Mouse (Mus musculus) megakaryocyte, adult 5-6 weeks (primary cell): Measurements from ENCODE around the gene Map2k6. TPM values are rescaled to one million over a fixed set of nuclear protein-coding genes. Genes with fewer than 3 reads are reported as not detected.

Source experiments
- ATAC-seq: 2 replicates; pipeline ENCODE4 v1.8.0; 2016; ENCODE audit warnings: mild to moderate bottlenecking, inconsistent platforms; ENCODE audit not compliant: poor library complexity, severe bottlenecking
- total RNA-seq, 2 experiments: library from RNA; stranded (forward) in 1 of 2; stranded (reverse) in 1 of 2; fragments of 153-499, 151-499 nt in 1 of 2; fragments of 221-1000, 200-1000 nt in 1 of 2; gene quantifications; 2 replicates each; pipeline versions ENCODE4 v1.2.3 to v1.2.4; 2015 to 2017

Gene Map2k6
- total RNA-seq, 2 experiments from 2014 or later: 10.3 to 16.0 TPM

DNA sequence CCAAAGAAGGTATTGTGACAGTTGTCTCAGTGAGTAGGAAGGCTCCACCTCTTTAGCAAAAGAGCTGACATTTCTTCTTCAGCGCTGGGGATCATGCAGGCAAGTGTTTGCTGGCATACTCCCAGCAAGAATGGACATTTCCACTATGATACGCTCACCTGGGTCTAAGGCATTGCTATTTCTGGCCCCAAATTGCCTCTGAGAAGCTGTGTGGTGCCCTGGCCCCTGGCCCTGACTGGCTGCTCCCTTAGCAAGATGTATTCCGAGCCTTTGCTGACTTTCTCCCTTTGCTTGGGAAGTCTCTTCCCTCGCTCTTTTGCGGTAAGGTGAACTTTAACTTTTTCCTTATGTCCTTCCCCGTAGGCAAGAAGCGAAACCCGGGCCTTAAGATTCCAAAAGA, 83.3 kb downstream of the Map2k6 start:
- no peak for ATAC-seq

DNA sequence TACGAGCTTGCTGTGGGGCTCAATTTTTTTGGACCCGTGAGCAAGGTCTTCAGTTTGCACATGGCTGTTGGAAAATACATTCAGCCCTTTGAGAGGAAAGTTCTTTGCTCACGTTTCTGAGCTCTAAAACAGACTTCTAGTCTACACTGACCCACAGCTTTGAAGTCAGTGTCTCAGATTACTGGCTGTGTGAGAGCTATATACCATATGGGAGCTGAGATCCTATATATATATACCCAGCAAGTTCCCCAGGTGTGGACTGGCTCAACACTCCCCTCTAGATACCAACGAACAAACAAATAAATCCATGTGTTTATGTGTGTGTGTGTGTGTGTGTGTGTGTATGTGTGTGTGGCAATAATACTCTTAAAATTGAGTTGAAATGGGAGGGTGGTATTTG, 83.7 kb downstream of the Map2k6 start:
- ATAC-seq: no peak

DNA sequence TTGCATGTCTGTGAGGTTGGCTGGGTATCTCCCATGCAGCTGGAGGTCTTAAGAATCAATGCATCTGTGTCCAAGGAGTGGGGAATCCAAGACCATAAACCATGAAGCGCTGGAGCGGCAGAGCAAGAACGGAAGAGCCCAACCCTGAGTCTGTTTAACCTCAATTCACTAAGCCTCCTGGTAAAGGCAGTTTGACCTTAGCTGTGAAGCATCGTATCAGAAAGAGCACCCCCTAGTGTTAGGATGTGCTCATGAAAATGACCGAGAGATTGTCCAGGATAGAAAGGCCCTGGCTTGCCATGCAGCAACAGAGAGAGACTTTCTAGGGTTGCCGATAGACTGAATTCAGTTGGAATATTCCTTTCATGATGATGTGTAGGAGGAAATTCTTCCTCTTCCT, 84.2 kb downstream of the Map2k6 start:
- ATAC-seq: peak; percentile 89

DNA sequence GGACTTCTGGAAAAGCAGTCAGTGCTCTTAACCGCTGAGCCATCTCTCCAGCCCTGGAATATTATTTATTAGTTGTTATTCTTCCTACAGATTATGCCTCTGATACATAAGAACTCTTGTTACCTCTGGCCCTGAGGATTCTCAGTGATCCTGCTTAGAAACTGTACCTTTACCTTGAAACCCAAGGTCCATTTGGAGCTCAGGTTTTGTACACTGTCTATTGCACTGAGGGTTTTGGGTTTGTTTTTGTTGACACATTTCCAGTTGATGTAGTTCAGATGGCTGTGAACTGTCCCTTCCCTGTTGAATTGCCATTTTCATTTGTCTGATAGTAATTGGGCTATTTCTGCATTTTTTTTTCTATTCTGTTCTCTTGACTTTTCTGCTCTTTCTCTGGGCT, 85.5 kb downstream of the Map2k6 start:
- ATAC-seq: no peak

DNA sequence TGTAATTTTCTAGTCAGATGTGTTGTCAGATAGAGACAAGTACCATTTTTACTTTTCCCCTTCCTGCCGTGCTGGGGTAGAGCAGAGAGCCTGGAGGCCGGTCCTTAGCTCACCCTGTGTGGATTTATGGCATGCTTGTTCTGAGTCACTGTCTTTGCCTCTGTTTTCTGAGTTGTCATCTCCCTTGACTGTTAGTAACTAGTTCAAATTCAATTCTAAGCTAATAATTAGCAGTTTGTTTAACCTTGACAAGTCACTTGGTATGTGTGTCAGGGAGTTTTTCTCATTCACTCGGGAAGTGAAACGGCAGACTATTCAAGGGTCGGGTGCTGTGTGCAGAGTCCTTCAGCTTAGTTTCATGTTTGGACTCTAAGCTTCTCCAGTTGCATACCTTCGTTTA, 86.2 kb downstream of the Map2k6 start:
- ATAC-seq: no peak

DNA sequence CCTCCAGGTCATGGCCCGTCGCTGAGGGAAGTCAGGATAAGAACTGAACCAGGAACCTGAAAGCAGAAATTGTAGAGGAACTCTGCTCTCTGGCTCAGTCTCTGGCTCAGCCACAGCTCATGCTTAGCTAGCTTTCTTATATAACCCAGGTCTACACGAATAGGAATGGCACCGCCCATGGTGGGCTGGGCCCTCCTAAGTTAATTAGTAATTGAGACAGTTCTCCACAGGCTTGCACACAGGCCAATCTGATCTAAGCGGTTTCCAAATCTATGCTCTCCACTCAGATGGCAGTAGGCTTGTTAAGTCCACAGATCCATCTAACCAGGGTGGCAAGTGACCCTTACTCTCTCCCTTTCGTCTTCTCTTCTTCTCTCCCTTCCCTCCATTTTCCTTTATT, 88.9 kb downstream of the Map2k6 start:
- no peak for ATAC-seq

DNA sequence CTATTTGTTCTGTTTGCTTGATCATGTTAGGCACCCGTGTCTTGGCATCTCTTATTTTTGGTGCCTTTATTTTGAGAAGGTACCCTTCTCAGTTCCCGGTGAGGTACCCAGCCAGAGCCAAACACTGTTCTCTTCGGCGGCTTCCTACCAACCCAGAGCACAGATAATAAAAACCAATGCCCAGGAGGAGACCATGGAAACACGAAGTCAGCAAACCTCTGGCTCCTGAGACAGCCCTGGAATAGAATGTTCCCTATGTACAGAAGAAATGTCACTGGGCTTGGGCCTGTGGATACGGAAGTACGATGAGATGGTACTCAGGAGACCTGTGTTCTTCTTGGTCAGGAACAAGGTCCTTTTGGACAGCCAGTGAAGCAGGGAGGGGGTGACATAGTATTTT, 89.4 kb downstream of the Map2k6 start:
- no peak for ATAC-seq

DNA sequence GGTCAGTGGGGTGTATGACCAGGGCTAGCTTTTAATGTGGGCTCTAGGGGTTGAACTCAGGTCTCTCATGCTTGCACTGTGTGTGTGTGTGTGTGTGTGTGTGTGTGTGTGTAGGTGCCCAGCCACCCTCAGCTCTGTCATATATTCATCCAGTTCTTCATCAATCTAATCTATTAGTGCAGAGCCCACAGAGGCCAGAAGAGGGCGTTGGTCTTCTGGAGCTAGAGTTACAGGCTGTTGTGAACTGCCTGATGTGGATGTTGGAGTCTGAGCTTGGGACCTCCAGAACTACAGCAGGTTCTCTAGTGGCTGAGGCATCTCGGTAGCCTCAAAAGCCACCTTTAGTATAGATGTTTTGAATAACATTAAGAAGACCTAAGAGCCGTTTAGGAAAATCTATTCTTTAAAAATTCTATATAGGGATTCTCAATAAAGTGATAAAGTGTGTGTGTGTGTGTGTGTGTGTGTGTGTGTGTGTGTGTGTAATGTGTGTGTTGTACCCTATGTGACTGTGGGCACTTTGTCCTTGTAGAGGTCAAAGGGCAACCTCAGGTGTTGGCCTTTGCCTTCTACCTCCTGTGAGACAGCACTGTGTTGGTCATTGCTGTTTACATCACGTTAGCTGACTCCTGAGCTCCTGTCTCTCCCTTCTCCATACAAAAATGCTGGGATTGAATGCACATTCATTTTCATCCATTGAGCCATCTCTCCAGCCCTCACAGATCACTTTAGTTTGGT, 96.6 kb downstream of the Map2k6 start:
- ATAC-seq: no peak

DNA sequence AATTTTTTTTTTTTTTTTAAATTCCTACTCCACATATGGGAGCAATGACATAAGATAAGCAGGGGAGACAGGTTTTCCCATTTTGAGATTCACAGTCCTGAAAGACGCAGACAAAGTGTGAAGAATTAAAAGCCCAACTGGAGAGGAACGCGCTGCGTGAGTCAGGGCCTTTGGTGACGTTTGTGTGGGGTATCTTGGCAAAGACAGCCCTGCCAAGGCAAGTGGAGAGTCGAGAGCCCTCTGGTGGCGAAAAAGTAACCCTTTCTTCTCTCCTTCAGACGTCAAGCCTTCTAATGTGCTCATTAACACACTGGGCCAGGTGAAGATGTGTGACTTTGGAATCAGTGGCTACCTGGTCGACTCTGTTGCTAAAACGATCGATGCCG, 97.1 kb downstream of the Map2k6 start:
- peak; percentile 72 for ATAC-seq

DNA sequence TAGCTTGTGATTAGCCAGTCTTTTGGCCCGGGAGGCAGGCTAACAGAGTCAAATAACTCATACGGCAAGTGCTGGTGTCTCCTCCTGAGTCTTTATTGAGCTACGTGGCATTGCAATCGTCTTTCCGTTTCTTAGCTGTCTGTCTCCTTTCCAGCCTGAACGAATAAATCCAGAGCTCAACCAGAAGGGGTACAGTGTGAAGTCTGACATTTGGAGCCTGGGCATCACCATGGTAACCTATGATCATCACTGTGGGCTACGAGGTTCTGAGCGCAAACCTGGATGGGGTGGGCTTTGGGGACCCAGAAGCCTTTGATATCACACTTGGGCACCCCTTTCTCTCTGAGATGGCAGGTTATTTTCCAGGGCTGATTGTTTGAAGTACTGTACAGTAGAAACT, 98.8 kb downstream of the Map2k6 start:
- no peak for ATAC-seq

DNA sequence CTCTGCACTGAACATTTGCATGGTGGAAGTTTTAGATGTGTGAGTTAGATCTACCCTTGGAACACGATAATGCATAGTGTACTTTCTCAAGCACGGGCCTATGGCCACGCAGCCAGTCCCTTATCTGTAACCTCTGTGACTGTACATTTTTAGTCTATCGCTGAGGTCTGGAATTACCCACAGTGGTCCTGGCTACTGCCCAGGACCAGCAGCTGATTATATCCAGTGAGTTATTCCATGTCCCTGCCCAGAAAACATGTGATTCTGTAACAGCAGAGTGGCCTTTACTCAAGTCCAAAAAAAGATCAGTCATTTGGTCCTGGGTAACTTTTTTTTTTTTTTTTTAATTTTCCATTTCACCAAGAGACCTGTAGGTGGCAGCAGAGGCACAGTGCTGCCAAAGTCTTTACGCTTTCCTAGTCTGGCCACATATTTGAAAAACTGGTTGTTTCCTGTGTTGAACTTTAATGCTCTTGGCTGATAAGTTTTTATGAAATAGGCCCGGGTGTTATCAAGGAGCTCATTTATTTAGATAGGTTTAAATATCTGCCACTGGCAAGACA, 99.8 kb downstream of the Map2k6 start:
- ATAC-seq: peak; percentile 78

DNA sequence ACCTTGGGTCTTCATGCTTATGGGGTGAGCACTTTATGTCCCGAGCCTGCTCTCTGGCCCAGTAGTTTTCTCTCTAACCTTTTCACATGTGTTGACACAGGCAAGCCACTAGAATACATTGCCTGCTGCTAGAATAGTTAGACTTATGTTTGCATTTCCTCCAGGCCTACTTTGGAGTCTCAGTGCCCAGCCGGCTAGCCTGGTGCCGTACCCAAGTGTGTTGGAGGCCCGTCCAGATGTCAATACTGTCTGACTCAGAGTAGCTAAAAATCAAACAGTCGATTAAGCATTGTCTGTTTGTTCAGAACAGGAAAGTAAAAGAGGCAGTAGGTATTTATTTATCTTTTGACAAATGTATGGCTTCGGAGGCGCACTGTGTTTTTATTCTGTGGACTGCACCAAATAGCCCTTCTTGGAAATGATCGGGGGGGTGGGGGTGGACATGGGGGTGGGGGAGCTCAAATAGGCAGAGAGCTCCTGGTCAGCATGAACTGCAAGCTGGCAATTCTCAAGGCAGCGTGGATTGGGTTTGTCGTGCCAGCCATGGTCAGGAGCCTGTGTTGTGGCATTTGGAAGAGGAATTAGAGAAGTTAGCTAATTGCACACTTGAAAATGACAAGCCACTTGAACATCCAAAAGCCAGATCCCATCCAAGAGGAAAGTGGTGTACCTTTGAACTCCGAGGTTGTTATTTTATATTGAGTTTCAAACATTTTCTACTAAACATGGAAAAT, 104.2 kb downstream of the Map2k6 start:
- ATAC-seq: no peak

DNA sequence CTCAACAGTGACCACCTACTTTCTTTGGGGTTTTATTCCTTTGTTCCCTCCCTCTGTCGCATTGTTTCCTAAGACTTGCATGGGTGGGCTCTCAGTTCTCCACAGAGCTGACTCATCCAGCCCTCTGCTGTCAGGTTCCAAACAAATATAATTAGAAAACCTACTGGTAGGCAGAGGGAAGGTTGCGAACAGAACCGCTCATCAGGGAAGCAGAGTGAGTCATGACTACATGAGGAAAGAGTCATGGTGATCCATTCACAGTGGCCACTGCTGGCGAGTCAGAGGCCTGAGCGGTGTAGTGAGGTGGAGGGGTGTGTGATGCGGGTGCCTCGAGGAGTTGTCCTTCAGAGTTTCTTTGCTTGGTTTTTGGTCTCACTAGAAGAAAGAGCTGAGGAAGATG, 112.5 kb downstream of the Map2k6 start:
- ATAC-seq: no peak

DNA sequence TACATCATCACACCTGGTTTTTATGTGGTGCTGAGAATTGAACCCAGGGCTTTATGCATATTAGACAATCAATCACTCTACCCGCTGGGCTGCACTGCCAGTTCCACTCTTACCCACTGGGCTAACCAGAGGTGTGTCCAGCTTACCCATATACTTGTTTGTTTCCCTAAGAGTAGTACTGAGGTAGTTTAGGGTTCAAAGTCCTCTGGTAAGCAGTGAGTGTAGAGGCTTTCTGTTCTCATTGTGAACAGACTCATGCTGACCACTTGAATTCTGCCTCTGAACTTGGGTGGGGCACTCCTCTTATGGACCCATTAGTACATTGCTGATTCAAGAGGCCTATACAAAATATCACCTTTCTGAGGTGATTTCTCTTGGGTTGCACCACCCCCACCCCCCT, 119.7 kb downstream of the Map2k6 start:
- ATAC-seq: no peak

DNA sequence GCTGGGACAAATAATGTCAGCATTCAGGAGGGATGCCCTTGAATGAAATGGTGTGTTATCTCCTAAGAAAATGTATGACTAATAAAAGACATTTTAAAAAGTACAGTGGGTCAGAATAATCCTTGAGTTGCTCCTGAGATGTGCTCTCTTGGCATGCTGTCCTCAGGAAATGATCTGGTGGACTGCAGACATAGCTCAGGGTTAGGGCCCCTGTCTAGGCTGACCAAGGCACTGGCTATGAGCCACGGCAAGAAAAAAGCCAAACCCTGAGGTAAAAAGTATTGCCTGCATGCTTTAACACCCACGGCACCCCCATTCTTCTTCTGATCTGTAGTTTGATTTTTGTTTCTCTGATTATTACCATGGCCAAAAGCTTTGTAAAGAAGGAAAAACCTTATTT, 124.0 kb downstream of the Map2k6 start:
- ATAC-seq: no peak

DNA sequence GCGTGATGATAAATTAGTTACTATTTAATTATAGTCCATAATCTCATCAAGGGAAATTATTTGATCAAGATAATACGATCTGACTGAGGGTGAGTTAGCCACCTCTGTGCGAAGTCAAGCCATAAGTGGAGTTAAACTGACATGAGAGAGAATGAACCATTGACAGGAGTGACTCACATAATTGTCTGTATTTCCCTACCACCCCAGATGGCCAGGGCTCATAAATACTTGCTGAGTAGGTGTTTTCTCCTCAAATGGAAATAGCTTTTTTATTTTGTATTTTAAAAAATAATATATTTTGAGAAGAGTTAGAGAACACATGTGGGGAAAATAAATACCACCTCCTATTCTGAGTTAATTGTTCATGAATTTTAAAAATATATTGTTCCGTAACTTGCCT, 127.2 kb downstream of the Map2k6 start:
- no peak for ATAC-seq

DNA sequence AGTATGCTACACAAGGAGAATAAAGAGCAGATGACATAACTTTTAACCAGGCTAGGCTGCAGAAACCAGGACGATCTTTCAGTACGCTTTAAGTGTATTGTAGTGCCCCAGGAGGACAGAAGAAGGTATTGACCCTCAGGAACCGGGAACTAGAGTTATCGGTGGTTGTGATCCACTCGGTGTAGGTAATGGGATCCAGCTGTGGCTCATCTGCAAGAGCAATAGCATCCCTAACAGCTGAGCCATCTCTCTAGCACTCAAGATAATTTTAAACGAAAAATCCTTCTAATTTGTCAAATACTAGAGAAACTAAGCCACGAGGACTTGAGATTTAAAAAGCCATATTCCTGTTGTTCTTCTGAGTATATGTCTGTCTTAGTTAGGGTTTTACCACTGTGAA, 132.2 kb downstream of the Map2k6 start:
- ATAC-seq: no peak

DNA sequence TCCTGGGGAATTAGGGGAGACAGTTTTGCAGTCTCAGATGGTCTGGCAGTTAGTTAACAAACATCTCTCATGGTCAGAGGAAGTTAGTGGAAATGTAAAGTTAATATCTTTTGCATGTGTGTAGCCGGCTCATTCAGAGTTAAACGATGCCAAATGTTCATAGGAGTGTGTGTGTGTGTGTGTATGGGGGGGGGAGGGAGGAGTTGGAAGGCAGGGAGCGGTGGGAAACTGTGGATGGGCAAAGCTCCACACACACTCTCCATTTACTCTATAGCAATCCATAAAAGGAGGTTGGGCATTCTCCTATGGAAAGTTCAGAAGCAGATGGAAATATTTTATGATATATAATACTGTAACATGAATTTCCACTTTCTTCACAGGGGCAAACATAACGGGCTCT, 135.9 kb downstream of the Map2k6 start:
- no peak for ATAC-seq

DNA sequence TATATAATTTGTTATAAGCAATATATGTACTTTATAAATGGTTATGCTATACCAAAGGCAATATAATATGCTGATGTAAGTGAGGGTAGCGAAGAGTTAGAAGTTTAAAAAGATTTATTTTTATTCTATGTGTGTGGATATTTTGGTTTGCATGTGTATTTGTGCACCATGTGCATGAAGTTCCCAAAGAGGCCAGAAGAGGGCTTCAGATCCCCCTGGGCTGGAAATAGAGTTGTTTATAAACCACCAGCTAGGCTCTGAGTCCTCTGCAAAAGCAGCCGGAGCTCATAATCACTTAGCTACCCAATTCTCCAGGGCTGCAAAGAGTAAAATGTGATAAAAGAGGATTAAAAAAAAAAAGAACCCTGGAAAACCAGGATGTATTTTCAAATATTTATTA, 137.6 kb downstream of the Map2k6 start:
- no peak for ATAC-seq

DNA sequence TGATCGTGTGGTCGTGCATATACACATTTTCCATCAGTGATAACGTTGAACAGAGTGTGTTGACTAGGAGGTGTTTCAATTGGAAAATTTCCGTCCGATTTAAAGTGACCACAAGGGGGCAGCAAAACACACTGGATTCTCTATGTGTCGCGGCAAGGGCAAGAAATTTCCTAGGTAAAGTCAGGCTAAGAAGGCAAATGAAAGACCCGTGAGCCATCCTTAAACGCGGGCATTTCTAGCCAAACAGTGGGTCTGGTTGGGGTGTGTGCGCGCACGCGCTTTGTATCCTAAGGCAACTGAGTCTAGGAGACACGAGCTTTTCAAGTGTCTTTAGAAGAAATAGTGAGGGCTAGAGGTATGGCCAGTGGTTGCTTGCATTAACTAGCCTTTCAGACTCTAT, 138.7 kb downstream of the Map2k6 start:
- ATAC-seq: peak; percentile 73

DNA sequence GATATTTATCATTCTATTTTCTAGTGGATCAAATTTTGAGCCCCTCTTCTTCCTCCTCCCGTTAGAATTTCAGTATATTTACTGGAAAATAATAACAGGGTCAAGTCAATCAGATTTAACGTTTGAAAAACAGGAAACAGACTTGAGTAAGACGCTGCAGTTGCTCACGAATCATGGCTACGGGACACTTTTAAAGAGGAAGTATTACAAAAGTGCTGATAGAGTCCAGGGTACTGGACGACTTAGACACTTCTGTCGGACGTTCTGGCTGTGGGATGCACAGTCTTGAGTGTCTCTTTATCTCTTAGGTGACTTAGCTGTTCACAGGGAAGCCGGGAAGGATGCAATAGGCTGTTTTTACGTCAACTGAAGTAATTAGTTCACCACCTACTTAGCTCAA, 139.3 kb downstream of the Map2k6 start:
- ATAC-seq: peak; percentile 81

DNA sequence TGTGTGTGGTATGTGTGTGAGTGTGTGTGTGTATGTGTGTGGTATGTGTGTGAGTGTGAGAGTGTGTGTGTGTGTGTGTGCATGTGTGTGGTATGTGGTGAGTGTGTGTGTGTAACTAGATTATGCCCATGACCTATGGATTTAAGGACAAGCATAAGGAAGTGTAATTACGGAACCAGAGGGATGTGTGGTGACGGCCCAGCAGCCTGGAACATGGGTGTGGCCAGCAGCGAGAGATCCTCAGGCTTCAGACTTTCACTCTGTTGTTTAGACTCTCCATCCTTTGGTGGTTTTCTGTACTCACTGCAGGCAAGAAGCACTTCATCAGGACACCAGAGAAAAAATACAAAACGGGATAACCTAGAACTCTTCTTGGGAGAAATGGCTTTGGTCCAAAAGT, 143.0 kb downstream of the Map2k6 start:
- ATAC-seq: peak; percentile 61
